Mouse (Mus musculus) lung, adult 2 months (tissue): ENCODE data around the gene Kirrel. TPM values are rescaled to one million over a fixed set of nuclear protein-coding genes. Genes with fewer than 3 reads are reported as not detected.

Source experiments
- DNase-seq: peaks from one replicate; pipeline ENCODE4 v3.0.0; 2022
- H3K4me1 ChIP-seq: fragments of 200-500 bp; 2 replicates; pipeline ENCODE4 v1.6.1; 2011; ENCODE audit warnings: low read length; ENCODE audit not compliant: control insufficient read depth, insufficient read depth
- H3K4me3 ChIP-seq: fragments of 200-500 bp; replicated peaks from 2 replicates; pipeline ENCODE3; 2011; ENCODE audit warnings: low read depth, mild to moderate bottlenecking, control low read depth, low read length; ENCODE audit errors: extremely low read depth
- CTCF ChIP-seq: fragments of 200-500 bp; IDR thresholded peaks from 2 replicates; pipeline ENCODE4 v1.5.1; 2011; ENCODE audit warnings: mild to moderate bottlenecking, low read length, control low read depth; ENCODE audit not compliant: insufficient read depth
- POLR2A ChIP-seq: fragments of 200-500 bp; IDR thresholded peaks from 2 replicates; pipeline ENCODE4 v1.6.1; 2011; ENCODE audit warnings: low read depth, mild to moderate bottlenecking, control low read depth, low read length, borderline replicate concordance; ENCODE audit errors: extremely low read depth
- WGBS: fragments of 180-500 bp; shearing (Covaris S2); methylation state at CpG from one replicate; pipeline ENCODE4 v1.1.7; 2018; 5-methylcytosine and 5-hydroxymethylcytosine counted together
- polyA plus RNA-seq: library from polyadenylated mRNA; depleted of rRNA; stranded (reverse); fragments of >200 nt; gene quantifications from 2 replicates; pipeline ENCODE4 v1.2.3, GENCODE M21; 2012

Kirrel gene
- polyA plus RNA-seq, 1 experiment, result 14.4 TPM

- Histone ChIP-seq H3K4me3 (no peak overlapping the region), H3K4me1 (peaks cover 4% of the 10 kb centered on the region; the same call in 1 of the 2 replicates)
- 46% methylated on average over 6 of the region's 6 CpGs for WGBS
- TF ChIP-seq POLR2A (no peak), CTCF (no peak)
- DNase-seq, result no peak
Measured at GRCm38 (mm10) chr3:87144476-87145240, 29.9 kb downstream of the Kirrel start.

GRCm38 (mm10) chr3:87140284-87140683, 34.3 kb downstream of the Kirrel start:
- Histone ChIP-seq H3K4me3 (no peak overlapping the region), H3K4me1 (peaks cover 4% of the 10 kb centered on the region; the same call in 1 of the 2 replicates)
- no peak for DNase-seq
- TF ChIP-seq CTCF (no peak), POLR2A (no peak)
- 88% methylated on average over 5 of the region's 5 CpGs for WGBS

GRCm38 (mm10) chr3:87136782-87137181, 37.8 kb downstream of the Kirrel start:
- DNase-seq, result no peak
- WGBS, result 73% methylated on average over 7 of the region's 7 CpGs

GRCm38 (mm10) chr3:87134951-87135350, 39.6 kb downstream of the Kirrel start:
- TF ChIP-seq CTCF (no peak), POLR2A (no peak)
- Histone ChIP-seq H3K4me1 (no peaks in the 10 kb centered on the region), H3K4me3 (no peak overlapping the region)
- DNase-seq, result no peak

More at GRCm38 (mm10) chr3:87136782-87137181, 37.8 kb downstream of the Kirrel start:
- no peaks in the 10 kb centered on the region for H3K4me1 ChIP-seq
- TF ChIP-seq POLR2A, result no peak
- TF ChIP-seq CTCF, result no peak
- H3K4me3 ChIP-seq, result no peak overlapping the region

- no peak for DNase-seq
- Histone ChIP-seq H3K4me1 (no peaks in the 10 kb centered on the region), H3K4me3 (no peak overlapping the region)
- no peak for TF ChIP-seq CTCF
- TF ChIP-seq POLR2A, result no peak
- 68% methylated on average over 11 of the region's 11 CpGs for WGBS
Measured at GRCm38 (mm10) chr3:87131694-87132347, 42.7 kb downstream of the Kirrel start.

GRCm38 (mm10) chr3:87130933-87131332, 43.6 kb downstream of the Kirrel start:
- WGBS, result 80% methylated on average over 6 of the region's 6 CpGs
- DNase-seq, result no peak
- H3K4me3 ChIP-seq, result no peak overlapping the region
- TF ChIP-seq POLR2A (no peak), CTCF (no peak)
- H3K4me1 ChIP-seq, result no peaks in the 10 kb centered on the region

- Histone ChIP-seq H3K4me3 (no peak overlapping the region), H3K4me1 (no peaks in the 10 kb centered on the region)
- WGBS, result 72% methylated on average over 6 of the region's 6 CpGs
- no peak for TF ChIP-seq CTCF
- no peak for TF ChIP-seq POLR2A
- no peak for DNase-seq
Measured at GRCm38 (mm10) chr3:87123795-87124194, 50.8 kb downstream of the Kirrel start.

- WGBS, result 88% methylated on average over 9 of the region's 9 CpGs
- TF ChIP-seq POLR2A, result no peak
- no peak for TF ChIP-seq CTCF
- no peaks in the 10 kb centered on the region for H3K4me1 ChIP-seq
- DNase-seq, result no peak
- H3K4me3 ChIP-seq, result no peak overlapping the region
Measured at GRCm38 (mm10) chr3:87118214-87118613, 56.3 kb downstream of the Kirrel start.

- TF ChIP-seq POLR2A, result no peak
- no peak for TF ChIP-seq CTCF
- DNase-seq, result no peak
- no peaks in the 10 kb centered on the region for H3K4me1 ChIP-seq
- WGBS, result 44% methylated on average over 12 of the region's 12 CpGs
- H3K4me3 ChIP-seq, result no peak overlapping the region
Measured at GRCm38 (mm10) chr3:87117632-87118031, 56.9 kb downstream of the Kirrel start.

- Histone ChIP-seq H3K4me3 (no peak overlapping the region), H3K4me1 (no peaks in the 10 kb centered on the region)
- 70% methylated on average over 6 of the region's 6 CpGs for WGBS
- TF ChIP-seq POLR2A (no peak), CTCF (no peak)
- no peak for DNase-seq
Measured at GRCm38 (mm10) chr3:87115726-87116540, 58.6 kb downstream of the Kirrel start.

GRCm38 (mm10) chr3:87115271-87115670, 59.3 kb downstream of the Kirrel start:
- no peak for DNase-seq
- 68% methylated on average over 8 of the region's 8 CpGs for WGBS

More at GRCm38 (mm10) chr3:87115271-87115670, 59.3 kb downstream of the Kirrel start:
- H3K4me1 ChIP-seq, result no peaks in the 10 kb centered on the region
- no peak overlapping the region for H3K4me3 ChIP-seq
- TF ChIP-seq CTCF (no peak), POLR2A (no peak)
